Mouse (Mus musculus) heart, postnatal 0 days (tissue): ENCODE data around the gene Trim2. TPM values are rescaled to one million over a fixed set of nuclear protein-coding genes. Genes with fewer than 3 reads are reported as not detected.

Source experiments
- ATAC-seq: fragments of 200-750 bp; cut with Nextera tagmentation; 2 replicates; pipeline ENCODE4 v1.8.0; 2017; ENCODE audit warnings: low read depth, moderate number of reproducible peaks, moderate library complexity; ENCODE audit not compliant: insufficient read depth
- DNase-seq: peaks from one replicate; pipeline ENCODE4 v3.0.0-alpha.2; 2016; ENCODE audit warnings: low spot score
- H3K27ac ChIP-seq: fragments of 300-500 bp; sonication (generic); 2 replicates; pipeline ENCODE4 v1.5.1; 2014; ENCODE audit warnings: low read depth, mild to moderate bottlenecking
- H3K27me3 ChIP-seq: fragments of 300-500 bp; sonication (generic); 2 replicates; pipeline ENCODE4 v1.6.1; 2014; ENCODE audit warnings: low read length, mixed read lengths; ENCODE audit not compliant: control insufficient read depth, insufficient read depth
- H3K36me3 ChIP-seq: fragments of 300-500 bp; sonication (generic); replicated peaks from 2 replicates; pipeline ENCODE4 v1.6.1; 2014; ENCODE audit warnings: low read length, mixed read lengths; ENCODE audit not compliant: control insufficient read depth, insufficient read depth
- H3K4me1 ChIP-seq: fragments of 300-500 bp; sonication (generic); 2 replicates; pipeline ENCODE4 v1.6.1; 2014; ENCODE audit warnings: antibody characterized with exemption; ENCODE audit not compliant: control insufficient read depth, insufficient read depth
- H3K4me2 ChIP-seq: fragments of 300-500 bp; sonication (generic); 2 replicates; pipeline ENCODE4 v1.6.1; 2014; ENCODE audit warnings: low read depth, mild to moderate bottlenecking, low read length, moderate library complexity
- H3K4me3 ChIP-seq: fragments of 300-500 bp; sonication (generic); 2 replicates; pipeline ENCODE4 v1.5.1; 2014; ENCODE audit warnings: low read depth, low read length
- H3K9ac ChIP-seq: fragments of 300-500 bp; sonication (generic); replicated peaks from 2 replicates; pipeline ENCODE4 v1.6.1; 2014; ENCODE audit warnings: low read depth, low read length, mixed read lengths
- H3K9me3 ChIP-seq: fragments of 300-500 bp; sonication (generic); replicated peaks from 2 replicates; pipeline ENCODE4 v1.6.1; 2016; ENCODE audit warnings: low read length; ENCODE audit not compliant: control insufficient read depth
- CTCF ChIP-seq: IDR thresholded peaks from 2 replicates; pipeline ENCODE4 v1.5.1; 2016; ENCODE audit warnings: antibody characterized with exemption, control low read depth, low read depth
- EP300 ChIP-seq: IDR thresholded peaks from 2 replicates; pipeline ENCODE4 v1.6.1; 2016; ENCODE audit warnings: antibody characterized with exemption, low read depth
- WGBS: fragments of 180-500 bp; shearing (Covaris S2); extraction: QIAGEN DNeasy Blood & Tissue Kit; methylation state at CpG from one replicate; pipeline ENCODE4 v1.1.7; 2014; 5-methylcytosine and 5-hydroxymethylcytosine counted together
- polyA plus RNA-seq: library from polyadenylated mRNA; unstranded; fragments of >200 nt; fragmentation: Nextera tagmentation; extraction: Ambion mirVana; gene quantifications from 2 replicates; pipeline ENCODE4 v1.2.1, GENCODE M21; 2015
- total RNA-seq: library from RNA; depleted of rRNA; stranded (reverse); fragments of >200 nt; gene quantifications from 2 replicates; pipeline ENCODE4 v1.2.3, GENCODE M21; 2014; ENCODE audit warnings: low replicate concordance

Gene Trim2
- total and polyA plus RNA-seq, 2 experiments from 2014 or later = 6.0 to 6.1 TPM

DNA sequence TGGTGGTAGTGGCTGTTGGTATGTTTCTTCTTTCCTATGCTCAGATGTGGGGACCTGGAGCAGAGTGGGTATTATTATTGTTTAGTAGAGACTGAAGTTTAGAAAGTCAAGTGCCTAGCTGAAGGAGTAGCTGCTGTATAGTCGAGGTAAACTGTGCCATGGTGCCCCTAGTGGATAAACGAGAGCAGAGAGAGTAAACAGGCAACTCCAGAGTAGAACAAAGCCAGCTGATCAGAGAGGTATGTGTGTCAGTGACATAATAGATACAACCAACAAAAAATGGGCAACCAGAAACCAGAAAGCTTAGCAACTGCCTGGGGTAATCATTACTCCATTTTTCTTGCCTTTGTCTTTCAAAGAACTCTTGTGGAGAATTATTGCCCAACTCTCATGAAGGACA is 81.7 kb downstream of the Trim2 start:
- DNase-seq (no peak), ATAC-seq (no peak)
- no peak overlapping the region for H3K4me3 ChIP-seq
- no peaks in the 10 kb centered on the region for H3K9me3 ChIP-seq
- WGBS = 10% methylated on average over 2 of the region's 2 CpGs
- H3K27me3 ChIP-seq = no peaks in the 10 kb centered on the region
- H3K4me2 ChIP-seq = no peak overlapping the region
- H3K4me1 ChIP-seq = peaks cover 10% of the 10 kb centered on the region
- TF ChIP-seq CTCF (peak; percentile 24; the same call in 1 of the 2 replicates), EP300 (no peak)
- no peak overlapping the region for H3K27ac ChIP-seq
- no peaks in the 10 kb centered on the region for H3K36me3 ChIP-seq
- no peak overlapping the region for H3K9ac ChIP-seq

DNA sequence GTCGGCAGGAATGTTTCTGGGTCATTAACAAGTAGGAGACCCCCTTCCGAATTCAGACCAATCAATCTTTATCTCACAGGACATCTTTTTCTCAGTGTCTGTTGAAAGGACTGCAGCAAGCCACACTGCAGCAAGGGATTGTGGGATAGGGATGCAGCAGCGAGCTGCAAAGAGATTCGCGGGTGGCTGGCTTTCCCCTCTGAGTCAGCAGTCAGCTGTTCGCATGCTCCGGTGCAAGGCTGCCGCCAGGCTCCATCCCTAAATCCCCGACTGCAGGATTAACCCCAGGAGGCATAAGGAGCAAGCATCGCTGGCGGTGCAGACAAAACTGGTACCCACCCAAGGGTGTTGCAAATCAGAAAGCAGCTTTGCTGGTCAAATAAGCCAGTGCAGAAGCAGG is 85.9 kb downstream of the Trim2 start:
- no peak for TF ChIP-seq CTCF
- TF ChIP-seq EP300 = no peak
- peak overlapping the region; percentile 80 for H3K4me2 ChIP-seq
- H3K4me3 ChIP-seq = peak overlapping the region; percentile 47
- no peaks in the 10 kb centered on the region for H3K27me3 ChIP-seq
- H3K9me3 ChIP-seq = no peaks in the 10 kb centered on the region
- under 1% methylated on average over 11 of the region's 11 CpGs for WGBS
- ATAC-seq = peak; percentile 44; the same call in 1 of the 2 replicates
- H3K27ac ChIP-seq = no peak overlapping the region
- no peaks in the 10 kb centered on the region for H3K36me3 ChIP-seq
- H3K9ac ChIP-seq = peak overlapping the region; percentile 51
- peak; percentile 57 for DNase-seq
- H3K4me1 ChIP-seq = peaks cover 8% of the 10 kb centered on the region; the same call in 1 of the 2 replicates

DNA sequence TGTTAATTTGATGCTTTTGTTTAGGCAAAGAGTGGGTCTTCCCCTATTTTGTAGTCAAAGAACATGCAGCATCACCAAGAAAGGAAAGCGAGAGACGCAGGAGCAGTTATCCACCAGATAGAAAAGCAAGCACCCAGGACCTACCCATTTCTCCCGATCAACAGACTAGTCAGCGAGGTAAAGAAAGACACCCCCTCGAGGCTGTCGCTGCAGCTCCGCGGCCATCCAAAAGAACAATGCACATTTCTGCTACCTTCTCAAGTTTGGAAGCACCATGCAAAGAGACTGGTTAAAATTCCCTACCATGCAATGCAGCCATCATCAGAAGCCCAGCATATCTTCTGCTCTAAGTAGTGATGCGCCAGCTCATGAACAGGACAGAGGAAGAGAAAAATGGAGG is 86.4 kb downstream of the Trim2 start:
- ATAC-seq = no peak
- Histone ChIP-seq H3K27ac (no peak overlapping the region), H3K9ac (peak overlapping the region; percentile 51), H3K4me2 (peak overlapping the region; percentile 80), H3K27me3 (no peaks in the 10 kb centered on the region), H3K9me3 (no peaks in the 10 kb centered on the region), H3K36me3 (no peaks in the 10 kb centered on the region), H3K4me1 (peaks cover 8% of the 10 kb centered on the region; the same call in 1 of the 2 replicates), H3K4me3 (peak overlapping the region; percentile 47)
- no peak for TF ChIP-seq EP300
- TF ChIP-seq CTCF = no peak
- DNase-seq = no peak
- 2% methylated on average over 9 of the region's 9 CpGs for WGBS

DNA sequence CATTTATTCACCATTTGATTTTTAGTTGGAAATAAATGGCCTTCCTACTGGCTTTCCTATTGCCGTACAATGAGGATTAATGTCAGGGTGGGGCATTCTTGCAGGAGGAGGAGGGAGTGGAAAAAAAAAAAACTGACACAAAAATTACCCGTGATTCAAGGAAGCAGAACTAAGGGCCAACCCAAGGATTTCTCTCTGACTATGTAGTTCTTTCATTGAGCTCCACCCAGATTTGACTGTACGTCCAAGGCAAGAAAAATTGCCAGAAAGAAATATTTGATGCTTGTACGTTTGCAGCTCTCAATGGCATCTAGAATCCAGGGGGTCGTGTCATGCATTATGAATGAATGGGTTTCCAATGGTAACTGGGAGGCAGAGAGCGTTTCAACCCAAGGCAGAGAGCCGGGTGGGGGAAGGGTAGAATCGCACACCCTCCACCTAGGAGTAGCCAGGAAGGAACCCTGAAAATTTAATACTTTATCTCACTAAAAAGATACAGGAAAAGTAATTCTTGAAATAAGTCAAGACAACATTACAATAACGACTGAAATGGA is 86.9 kb downstream of the Trim2 start:
- H3K27me3 ChIP-seq = no peaks in the 10 kb centered on the region

DNA sequence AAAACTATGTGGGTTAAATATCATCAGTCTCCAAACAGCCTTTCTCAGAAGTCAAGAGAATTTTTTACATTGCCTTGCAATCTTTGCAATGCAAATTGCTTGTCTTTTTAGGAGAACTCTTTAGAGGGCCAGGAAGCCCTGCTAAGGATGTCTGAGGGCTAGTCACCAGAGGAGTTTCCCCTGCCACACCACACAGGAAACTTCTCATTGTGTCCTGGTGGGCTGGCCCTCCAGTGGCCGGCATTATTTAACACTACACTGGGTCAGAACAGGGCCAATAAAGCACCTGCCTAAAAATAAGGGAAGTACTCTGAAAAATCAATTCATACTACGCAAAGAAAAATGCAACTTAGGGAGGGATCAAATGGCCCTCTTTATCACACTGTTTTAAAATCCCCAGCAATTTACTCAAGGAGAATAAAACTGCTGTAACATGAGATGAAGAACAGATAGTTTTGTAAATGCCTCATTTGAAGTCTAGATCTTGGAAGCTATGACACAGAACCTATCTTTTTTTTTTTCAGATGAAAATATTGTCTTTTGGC is 87.4 kb downstream of the Trim2 start:
- H3K9ac ChIP-seq = no peak overlapping the region
- H3K4me1 ChIP-seq = peaks cover 8% of the 10 kb centered on the region; the same call in 1 of the 2 replicates
- no peak overlapping the region for H3K4me3 ChIP-seq
- H3K36me3 ChIP-seq = no peaks in the 10 kb centered on the region
- no peaks in the 10 kb centered on the region for H3K27me3 ChIP-seq
- no peak overlapping the region for H3K27ac ChIP-seq
- DNase-seq (no peak), ATAC-seq (no peak)
- no peak overlapping the region for H3K4me2 ChIP-seq
- TF ChIP-seq EP300 (no peak), CTCF (no peak)
- WGBS = 42% methylated on average over 2 of the region's 2 CpGs
- no peaks in the 10 kb centered on the region for H3K9me3 ChIP-seq

More for the DNA sequence above, 86.9 kb downstream of the Trim2 start:
- H3K27ac ChIP-seq = no peak overlapping the region
- no peaks in the 10 kb centered on the region for H3K9me3 ChIP-seq
- 17% methylated on average over 9 of the region's 9 CpGs for WGBS
- TF ChIP-seq EP300 = no peak
- TF ChIP-seq CTCF = no peak
- no peak for DNase-seq
- H3K4me1 ChIP-seq = peaks cover 8% of the 10 kb centered on the region; the same call in 1 of the 2 replicates
- peak overlapping the region; percentile 80 for H3K4me2 ChIP-seq
- H3K9ac ChIP-seq = 0 out of 2 replicates have a peak overlapping the region, but pooled peaks have one; percentile 51
- no peaks in the 10 kb centered on the region for H3K36me3 ChIP-seq
- H3K4me3 ChIP-seq = peak overlapping the region; percentile 47
- ATAC-seq = no peak

DNA sequence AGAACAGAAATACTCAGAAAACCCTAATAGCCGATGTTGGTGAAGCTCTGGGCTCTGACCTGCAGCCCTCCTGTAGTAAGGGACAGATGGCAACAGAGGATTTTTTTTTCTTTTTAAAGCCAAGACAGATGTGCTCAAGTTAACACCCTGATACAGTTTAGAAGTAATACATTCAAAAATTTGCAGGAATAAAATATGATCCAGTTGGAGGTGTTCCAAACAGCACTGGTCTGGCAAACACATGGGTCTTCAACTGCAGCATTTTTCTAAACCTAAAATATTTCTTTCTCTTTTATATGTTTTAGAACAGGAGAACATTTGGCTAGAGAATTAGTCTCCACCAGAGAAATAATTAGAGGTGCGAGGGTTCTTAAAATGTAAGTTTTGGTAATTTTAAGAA is 88.2 kb downstream of the Trim2 start:
- Histone ChIP-seq H3K9ac (no peak overlapping the region), H3K36me3 (no peaks in the 10 kb centered on the region), H3K4me1 (peaks cover 8% of the 10 kb centered on the region; the same call in 1 of the 2 replicates), H3K9me3 (no peaks in the 10 kb centered on the region), H3K4me3 (no peak overlapping the region), H3K27ac (no peak overlapping the region), H3K4me2 (no peak overlapping the region), H3K27me3 (no peaks in the 10 kb centered on the region)
- 87% methylated on average over 2 of the region's 2 CpGs for WGBS
- ATAC-seq (no peak), DNase-seq (no peak)
- TF ChIP-seq CTCF (no peak), EP300 (no peak)
